ENCODE assay signal across 7 mouse cellular contexts in genomic region chr19:7396867-7397826, GRCm38 (mm10). TPM values are rescaled to one million over a fixed set of nuclear protein-coding genes. Genes with fewer than 3 reads are reported as not detected.
DNase-seq lines count a peak whose midpoint lies in the region; ATAC-seq and TF ChIP-seq lines count a peak whose summit lies in the region.
"Not testable (repeated sequence)": the region's sequence is repeated elsewhere in the genome, so short reads cannot be mapped to it uniquely, and the experiment has no call there.

No protein-coding gene starts in this region.

- 33% methylated on average over 10 of the region's 10 CpGs for WGBS in intestine, embryonic 15.5 days

- H3K9me3 ChIP-seq in intestine, embryonic 15.5 days: not testable (repeated sequence)

- H3K9ac ChIP-seq in intestine, embryonic 15.5 days: not testable (repeated sequence)

- not testable (repeated sequence) for H3K27ac ChIP-seq in intestine, embryonic 15.5 days; left cerebral cortex, adult 2 months

- H3K36me3 ChIP-seq in intestine, embryonic 15.5 days; splenic B cell, adult 2 months (ENCODE audit: control insufficient read depth, insufficient read depth, low read length, poor library complexity, severe bottlenecking): not testable (repeated sequence)

- H3K4me3 ChIP-seq in intestine, embryonic 15.5 days (replicated peaks); left cerebral cortex, adult 2 months: not testable (repeated sequence)

- H3K27me3 ChIP-seq in intestine, embryonic 15.5 days (replicated peaks); splenic B cell, adult 2 months (ENCODE audit: control insufficient read depth, insufficient read depth, low read length, poor library complexity, severe bottlenecking): not testable (repeated sequence)

- peak; percentile 76 for ATAC-seq in intestine, embryonic 15.5 days

- H3K4me1 ChIP-seq in intestine, embryonic 15.5 days (replicated peaks): not testable (repeated sequence)

- peak; percentile 33 for TF ChIP-seq CTCF in left cerebral cortex, adult 2 months (IDR thresholded peaks at IDR 0.05)

- DNase-seq in ES-CJ7 (ENCODE audit: low read depth, low spot score): peak; percentile 78
- peak; percentile 22 to 46 for DNase-seq in cerebellum, postnatal 14 days
- DNase-seq in gastrocnemius, postnatal 14 days: peak; percentile 74
- DNase-seq in left cerebral cortex, adult 2 months (ENCODE audit: extremely low spot score in 1 of 2, low spot score in 2 of 2): not testable (repeated sequence)
- DNase-seq in lung, postnatal 4 days: peak; percentile 44 to 76
- DNase-seq in splenic B cell, adult 2 months (ENCODE audit: low read depth, low spot score): peak; percentile 60

- not testable (repeated sequence) for H3K4me2 ChIP-seq in intestine, embryonic 15.5 days (replicated peaks)

- intact Hi-C loops in gastrocnemius, postnatal 14 days (cut with DNase I; ENCODE audit: low total_unique reads); left cerebral cortex, adult 2 months (cut with DNase I): not testable (repeated sequence)

RNA-seq across cellular contexts. Expression of gene Spindoc, which starts 14.4 kb away (rescaled TPM):
- total RNA-seq in gastrocnemius, postnatal 14 days (2021): 1 to 10 TPM; 9.4 to 9.5 TPM
- 20.4 and 20.5 TPM in 2 replicates for polyA plus RNA-seq in intestine, embryonic 15.5 days (2015; fragmentation: Nextera tagmentation; extraction: Ambion mirVana)
- 10 to 100 TPM; 27.9 to 28.0 TPM for total RNA-seq in left cerebral cortex, adult 2 months (2021)

RNA-seq across cellular contexts. Expression of gene 2700081O15Rik, which starts 20.3 kb away (rescaled TPM):
- 10 to 100 TPM; 10.7 to 11.4 TPM for total RNA-seq in gastrocnemius, postnatal 14 days (2021)
- polyA plus RNA-seq in intestine, embryonic 15.5 days (2015; fragmentation: Nextera tagmentation; extraction: Ambion mirVana): 5.2 and 5.3 TPM in 2 replicates
- total RNA-seq in left cerebral cortex, adult 2 months (2021): 10 to 100 TPM; 32.1 to 34.1 TPM

RNA-seq across cellular contexts. Expression of gene Mark2, which starts 55.5 kb away (rescaled TPM):
- 10 to 100 TPM; 27.7 to 34.1 TPM for total RNA-seq in gastrocnemius, postnatal 14 days (2021)
- 44.9 and 45.8 TPM in 2 replicates for polyA plus RNA-seq in intestine, embryonic 15.5 days (2015; fragmentation: Nextera tagmentation; extraction: Ambion mirVana)
- total RNA-seq in left cerebral cortex, adult 2 months (2021): 100 to 1,000 TPM; 133 to 148 TPM
